Mouse (Mus musculus) bone marrow, adult 2 months (tissue): ENCODE data around the gene Grid1. TPM values are rescaled to one million over a fixed set of nuclear protein-coding genes. Genes with fewer than 3 reads are reported as not detected.

Experiments
- H3K27ac ChIP-seq: fragments of 200-500 bp; 2 replicates; pipeline ENCODE4 v1.5.1; 2012; ENCODE audit warnings: low read depth, mild to moderate bottlenecking, control low read depth, inconsistent platforms, low read length; ENCODE audit not compliant: control insufficient read depth, poor library complexity, insufficient read depth
- H3K4me1 ChIP-seq: fragments of 200-500 bp; 2 replicates; pipeline ENCODE4 v1.6.1; 2011; ENCODE audit warnings: low read length; ENCODE audit not compliant: control insufficient read depth, insufficient read depth
- H3K4me3 ChIP-seq: fragments of 200-500 bp; replicated peaks from 2 replicates; pipeline ENCODE3; 2011; ENCODE audit warnings: mild to moderate bottlenecking, low read depth, low read length, control low read depth; ENCODE audit not compliant: control insufficient read depth
- CTCF ChIP-seq: fragments of 200-500 bp; IDR thresholded peaks from 2 replicates; pipeline ENCODE4 v1.5.1; 2011; ENCODE audit warnings: low read length, control low read depth; ENCODE audit not compliant: control insufficient read depth, insufficient read depth
- POLR2A ChIP-seq: fragments of 200-500 bp; IDR thresholded peaks from 2 replicates; pipeline ENCODE4 v1.6.1; 2011; ENCODE audit warnings: low read depth, mild to moderate bottlenecking, control low read depth, low read length, borderline replicate concordance; ENCODE audit not compliant: control insufficient read depth
- WGBS: fragments of 180-500 bp; shearing (Covaris S2); methylation state at CpG from one replicate; pipeline ENCODE4 v1.1.7; 2018; 5-methylcytosine and 5-hydroxymethylcytosine counted together
- polyA plus RNA-seq: library from polyadenylated mRNA; stranded (reverse); fragments of >200 nt; gene quantifications from 2 replicates; pipeline ENCODE4 v1.2.4, GENCODE M21; 2011; ENCODE audit warnings: low replicate concordance; ENCODE audit not compliant: missing spikeins, insufficient read depth, insufficient read length

The Grid1 gene
- polyA plus RNA-seq, 1 experiment, result 0.35 TPM

DNA sequence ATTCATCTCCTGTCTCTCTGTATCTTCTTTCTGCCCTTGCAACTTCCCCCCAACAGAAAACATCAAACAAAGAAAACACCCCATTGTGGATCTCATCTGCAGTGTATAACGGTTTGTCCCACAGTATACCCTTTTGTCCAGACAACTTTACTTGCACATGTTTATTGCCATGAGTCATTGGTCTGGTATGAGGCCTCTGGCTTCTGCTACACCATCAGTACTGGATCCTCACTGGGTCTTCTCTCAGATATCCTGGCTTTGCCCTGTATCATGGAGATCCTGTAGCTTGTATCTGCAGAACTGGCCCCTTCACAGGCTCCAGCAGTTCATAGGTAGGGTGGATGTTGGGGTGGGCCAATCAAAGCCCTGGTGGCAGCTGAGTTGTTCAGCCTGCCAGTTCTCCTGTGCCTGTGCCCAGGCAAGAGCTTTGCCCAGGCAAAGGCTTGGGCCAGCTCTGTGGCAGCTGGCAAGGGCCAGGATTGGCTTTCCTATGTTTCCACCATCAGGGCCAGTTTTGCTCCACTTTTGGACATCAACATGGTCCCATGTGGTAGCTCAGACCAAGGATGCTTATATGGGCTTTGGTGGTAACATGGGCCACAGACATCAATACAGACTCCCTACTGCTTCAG is 26.4 kb upstream of the Grid1 start:
- H3K4me1 ChIP-seq, result no peaks in the 10 kb centered on the region
- WGBS, result 58% methylated on average over 1 of the region's 1 CpGs
- no peak overlapping the region for H3K27ac ChIP-seq
- H3K4me3 ChIP-seq, result no peak overlapping the region
- no peak for TF ChIP-seq CTCF
- TF ChIP-seq POLR2A, result no peak

DNA sequence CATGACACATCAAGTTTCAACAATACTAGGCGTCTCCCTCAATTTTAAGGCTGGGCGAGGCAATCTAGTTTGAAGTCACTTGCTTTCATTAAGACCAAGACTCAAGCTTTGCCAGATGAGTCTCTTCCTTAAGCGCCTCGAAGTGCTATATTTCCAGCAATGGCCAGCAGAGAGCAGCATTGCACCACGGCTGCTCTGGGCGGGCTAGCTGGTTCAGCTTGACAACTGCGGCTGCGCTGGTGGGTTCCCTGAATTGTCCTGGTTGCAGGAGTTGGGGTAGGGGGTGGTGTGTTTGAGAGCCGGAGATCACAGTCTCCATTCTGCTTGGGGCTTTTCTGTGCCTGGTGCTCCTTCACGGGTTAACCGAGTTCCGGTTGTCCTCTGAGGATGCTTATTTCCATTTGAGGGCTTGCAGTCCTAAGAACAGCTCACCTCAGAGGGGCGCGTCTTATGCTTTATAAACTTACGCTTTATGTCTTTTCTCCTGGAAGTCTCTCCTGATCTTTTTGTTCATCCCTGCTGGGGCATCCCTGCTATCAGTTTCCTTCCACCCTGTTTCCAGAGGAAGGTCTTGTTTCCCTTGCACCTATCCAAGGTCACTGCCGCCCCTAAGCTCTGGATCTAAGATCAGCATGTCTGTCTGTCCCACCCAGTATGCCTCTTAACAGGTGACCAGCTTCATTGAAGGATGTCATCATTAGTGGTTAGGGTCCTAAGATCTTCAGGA is 9.0 kb upstream of the Grid1 start:
- H3K4me3 ChIP-seq, result no peak overlapping the region
- 23% methylated on average over 16 of the region's 16 CpGs for WGBS
- peak; percentile 59 for TF ChIP-seq CTCF
- TF ChIP-seq POLR2A, result no peak

GRCm38 (mm10) chr14:34811490-34811808 is 8.5 kb upstream of the Grid1 start:
- Histone ChIP-seq H3K4me1 (no peaks in the 10 kb centered on the region), H3K27ac (no peak overlapping the region), H3K4me3 (no peak overlapping the region)
- WGBS, result 66% methylated on average over 10 of the region's 10 CpGs
- no peak for TF ChIP-seq POLR2A
- TF ChIP-seq CTCF, result no peak

More for the DNA sequence above, 9.0 kb upstream of the Grid1 start:
- Histone ChIP-seq H3K4me1 (no peaks in the 10 kb centered on the region), H3K27ac (no peak overlapping the region)

- Histone ChIP-seq H3K4me1 (no peaks in the 10 kb centered on the region), H3K27ac (no peak overlapping the region), H3K4me3 (no peak overlapping the region)
- no peak for TF ChIP-seq CTCF
- no peak for TF ChIP-seq POLR2A
- 41% methylated on average over 3 of the region's 3 CpGs for WGBS
These were observed 3.6 kb upstream of the Grid1 start for GRCm38 (mm10) chr14:34816301-34816700.

- WGBS, result 4% methylated on average over 9 of the region's 9 CpGs
- H3K27ac ChIP-seq, result no peak overlapping the region
- no peak overlapping the region for H3K4me3 ChIP-seq
- H3K4me1 ChIP-seq, result no peaks in the 10 kb centered on the region
- TF ChIP-seq CTCF, result no peak
These were observed 1.4 kb upstream of the Grid1 start for GRCm38 (mm10) chr14:34818387-34818980.

GRCm38 (mm10) chr14:34819121-34819918 is 588 bp upstream of the Grid1 start:
- no peak for TF ChIP-seq POLR2A
- TF ChIP-seq CTCF, result no peak

GRCm38 (mm10) chr14:34820653-34821005 is 721 bp downstream of the Grid1 start:
- Histone ChIP-seq H3K4me1 (no peaks in the 10 kb centered on the region), H3K27ac (no peak overlapping the region; the same call in 1 of the 2 replicates), H3K4me3 (no peak overlapping the region)
- TF ChIP-seq CTCF (no peak), POLR2A (no peak)
- WGBS, result 1% methylated on average over 12 of the region's 12 CpGs

More at GRCm38 (mm10) chr14:34819121-34819918, 588 bp upstream of the Grid1 start:
- 4% methylated on average over 77 of the region's 85 CpGs for WGBS
- no peak overlapping the region for H3K4me3 ChIP-seq
- H3K4me1 ChIP-seq, result no peaks in the 10 kb centered on the region
- no peak overlapping the region for H3K27ac ChIP-seq
